Mouse (Mus musculus) cortical plate, adult 2 months (tissue): ENCODE measurements around the gene Man2a1.

ENCODE experiments used
- CTCF ChIP-seq: fragments of 200-500 bp; IDR thresholded peaks from 2 replicates; pipeline ENCODE4 v1.5.1; 2011; ENCODE audit warnings: mild to moderate bottlenecking, control low read depth, low read length; ENCODE audit not compliant: insufficient read depth; ENCODE audit errors: extremely low read depth
- POLR2A ChIP-seq: fragments of 200-500 bp; IDR thresholded peaks from 2 replicates; pipeline ENCODE4 v1.6.1; 2011; ENCODE audit warnings: mild to moderate bottlenecking, low read length, control low read depth; ENCODE audit not compliant: insufficient read depth; ENCODE audit errors: extremely low read depth

DNA sequence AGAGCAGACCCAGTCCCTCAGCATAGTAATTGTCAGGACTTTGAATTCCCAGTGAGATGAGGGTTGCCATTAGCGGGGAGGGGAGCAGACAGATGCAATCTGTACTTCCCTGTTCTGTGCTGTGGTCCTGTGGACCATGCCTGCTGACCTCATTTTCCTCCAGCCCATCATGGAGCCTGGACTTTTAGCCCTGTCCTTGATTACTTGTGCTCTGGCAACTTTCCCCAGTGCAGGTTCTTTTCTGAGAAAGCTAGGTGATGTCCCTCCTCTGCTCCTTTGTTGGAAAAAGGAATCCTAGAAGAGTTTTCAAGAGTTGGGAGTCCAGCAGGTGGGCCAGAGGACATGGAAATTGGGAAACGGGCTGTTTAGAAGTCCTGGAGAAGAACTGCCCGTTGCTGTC, 40.8 kb downstream of the Man2a1 start:
- TF ChIP-seq CTCF: no peak
- TF ChIP-seq POLR2A: no peak
